Mouse (Mus musculus): ENCODE measurements around the gene Togaram1. TPM values are rescaled to one million over a fixed set of nuclear protein-coding genes. Genes with fewer than 3 reads are reported as not detected.

Gene Togaram1
- polyA plus RNA-seq, 1 experiment from 2014 or later: 26.7 TPM

Other genes with a start within 250 kb of the Togaram1 start
- gene Gm527, start 47.9 kb upstream of the Togaram1 start, polyA plus RNA-seq (2014; fragmentation: Nextera tagmentation; extraction: Ambion mirVana): 2.5 and 4.7 TPM in 2 replicates
- gene Klhl28, start 270 bp upstream of the Togaram1 start, polyA plus RNA-seq (2014; fragmentation: Nextera tagmentation; extraction: Ambion mirVana): 20.6 and 20.7 TPM in 2 replicates
- 57.3 and 57.9 TPM in 2 replicates for gene Prpf39, start 70.5 kb downstream of the Togaram1 start, polyA plus RNA-seq (2014; fragmentation: Nextera tagmentation; extraction: Ambion mirVana)
- gene Fkbp3, start 108.2 kb downstream of the Togaram1 start, polyA plus RNA-seq (2014; fragmentation: Nextera tagmentation; extraction: Ambion mirVana): 625 and 636 TPM in 2 replicates
- 11.9 and 15.0 TPM in 2 replicates for gene Fancm, start 109.8 kb downstream of the Togaram1 start, polyA plus RNA-seq (2014; fragmentation: Nextera tagmentation; extraction: Ambion mirVana)
- 58.8 and 61.6 TPM in 2 replicates for gene Mis18bp1, start 206.8 kb downstream of the Togaram1 start, polyA plus RNA-seq (2014; fragmentation: Nextera tagmentation; extraction: Ambion mirVana)

Data from neural tube, embryonic 11.5 days (tissue).